Mouse (Mus musculus): Measurements from ENCODE around the gene Gm5148. TPM values are rescaled to one million over a fixed set of nuclear protein-coding genes. Genes with fewer than 3 reads are reported as not detected.

Gm5148 gene
- total and polyA plus RNA-seq, 3 experiments = 1.0 to 147 TPM; not detected in 1

DNA sequence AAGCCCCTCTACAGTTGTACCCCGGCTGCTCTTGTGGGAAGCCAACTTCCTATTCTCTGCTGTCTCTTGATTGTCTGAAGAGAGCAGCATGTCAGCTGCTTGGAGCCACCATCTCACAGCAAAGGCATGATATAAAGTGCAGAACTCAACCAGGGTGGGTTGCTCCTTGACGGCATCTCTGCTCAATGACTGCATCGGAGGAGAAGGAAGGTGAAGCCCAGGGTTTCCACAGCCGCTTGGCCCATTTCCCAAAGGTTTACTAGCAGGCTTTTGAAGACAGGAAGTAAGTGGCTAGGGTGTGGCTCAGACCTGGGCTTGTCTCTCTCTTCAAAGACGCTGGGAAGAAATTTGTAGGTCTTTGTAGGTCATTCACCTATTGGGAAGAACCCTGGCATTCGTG, 36.6 kb upstream of the Gm5148 start (continued):
- TF ChIP-seq USF1 (IDR thresholded peaks at IDR 0.05; ENCODE audit: low read depth, low read length) = no peak

- no peak for TF ChIP-seq NELFE (IDR thresholded peaks at IDR 0.05; ENCODE audit: low read depth, low read length)
- TF ChIP-seq NRF1 (IDR thresholded peaks at IDR 0.05; ENCODE audit: insufficient read depth, low read depth, low read length, poor library complexity, severe bottlenecking) = no peak
- TF ChIP-seq SIN3A (IDR thresholded peaks at IDR 0.05; ENCODE audit: low read length) = peak; percentile 87
- peak; percentile 71 to 80 for TF ChIP-seq EP300 (IDR thresholded peaks at IDR 0.05; ENCODE audit: low read depth in 1 of 2, low read length in 2 of 2)
- no peak for TF ChIP-seq ZNF384 (IDR thresholded peaks at IDR 0.05; ENCODE audit: low read depth, low read length)
- TF ChIP-seq JUND (IDR thresholded peaks at IDR 0.05; ENCODE audit: low read depth, low read length) = 0 out of 2 replicates have a peak, but pooled peaks have one; percentile 54
- TF ChIP-seq TBP (IDR thresholded peaks at IDR 0.05; ENCODE audit: low read depth, low read length) = 0 out of 2 replicates have a peak, but pooled peaks have one; percentile 57
- TF ChIP-seq MAX (IDR thresholded peaks at IDR 0.05; ENCODE audit: low read length) = peak; percentile 34; the same call in 1 of the 2 replicates
- peak; percentile 73 for TF ChIP-seq TAL1 (IDR thresholded peaks at IDR 0.05; ENCODE audit: low read length)
- peak; percentile 88 for TF ChIP-seq GATA1 (IDR thresholded peaks at IDR 0.05; ENCODE audit: low read depth, low read length)
- TF ChIP-seq TCF12 (IDR thresholded peaks at IDR 0.05; ENCODE audit: low read depth, low read length) = peak; percentile 66; the same call in 1 of the 2 replicates
- TF ChIP-seq CHD1 (IDR thresholded peaks at IDR 0.05; ENCODE audit: low read depth, low read length) = 0 out of 2 replicates have a peak, but pooled peaks have one; percentile 25
- peak; percentile 77 for TF ChIP-seq RCOR1 (IDR thresholded peaks at IDR 0.05; ENCODE audit: low read depth, low read length)
- TF ChIP-seq ETS1 (IDR thresholded peaks at IDR 0.05; ENCODE audit: low read depth, low read length) = peak; percentile 92
- TF ChIP-seq MXI1 (IDR thresholded peaks at IDR 0.05; ENCODE audit: low read depth, low read length) = 0 out of 2 replicates have a peak, but pooled peaks have one; percentile 34
- no peak for TF ChIP-seq POLR2A (IDR thresholded peaks at IDR 0.05; ENCODE audit: control insufficient read depth in 1 of 2, insufficient read depth in 1 of 2, low read depth in 1 of 2, low read length in 2 of 2, poor library complexity in 1 of 2)
- H3K27me3 ChIP-seq (ENCODE audit: control insufficient read depth in 1 of 2, insufficient read depth in 2 of 2, low read length in 2 of 2) = no peaks in the 10 kb centered on the region
- H3K9me3 ChIP-seq (replicated peaks; ENCODE audit: insufficient read depth, low read length) = no peaks in the 10 kb centered on the region
- peaks cover 30 to 64% of the 10 kb centered on the region in 2 experiments for H3K4me1 ChIP-seq (ENCODE audit: control insufficient read depth in 1 of 2, insufficient read depth in 2 of 2, low read length in 2 of 2)
- H3K4me3 ChIP-seq (ENCODE audit: control insufficient read depth in 1 of 2, insufficient read depth in 1 of 2, low read depth in 2 of 2, low read length in 2 of 2) = peak overlapping the region; percentile 18 to 26
- peaks cover 0 to 58% of the 10 kb centered on the region in 2 experiments; a peak in 2 of 4 replicates for H3K36me3 ChIP-seq (ENCODE audit: control insufficient read depth in 1 of 2, insufficient read depth in 2 of 2, low read length in 2 of 2)
- peak; percentile 87 for DNase-seq (ENCODE audit: low read depth, low spot score)
- peak overlapping the region; percentile 46 for H3K9ac ChIP-seq (ENCODE audit: control insufficient read depth, low read depth, low read length, poor library complexity, severe bottlenecking)
- H3K79me2 ChIP-seq (ENCODE audit: control insufficient read depth, insufficient read depth, low read length, poor library complexity) = no peaks in the 10 kb centered on the region
- peak overlapping the region; percentile 71 for H3K27ac ChIP-seq (ENCODE audit: control insufficient read depth, low read depth, low read length)
Measured at GRCm38 (mm10) chr3:37758611-37759322, 34.5 kb upstream of the Gm5148 start.

DNA sequence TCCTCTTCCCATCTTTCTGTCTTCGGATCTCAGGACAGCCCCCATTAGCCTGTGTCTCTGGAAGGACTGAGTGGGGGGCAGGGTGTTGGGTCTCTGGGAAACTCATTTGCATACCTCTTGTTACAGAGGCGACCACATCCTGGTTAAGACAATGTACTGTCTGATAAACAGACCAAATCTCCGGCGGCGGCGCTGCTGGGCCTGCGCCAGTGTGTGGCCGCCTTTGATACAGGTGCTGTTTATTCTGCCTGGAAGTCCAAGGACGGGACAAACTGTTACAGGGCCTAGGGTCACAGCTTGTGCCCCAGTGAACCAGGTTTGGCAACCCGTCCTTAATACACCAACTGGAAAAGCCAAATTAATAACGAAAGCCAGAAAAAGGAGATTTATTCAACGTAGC, 33.8 kb upstream of the Gm5148 start:
- peaks cover 30 to 63% of the 10 kb centered on the region in 2 experiments for H3K4me1 ChIP-seq (ENCODE audit: control insufficient read depth in 1 of 2, insufficient read depth in 2 of 2, low read length in 2 of 2)
- DNase-seq (ENCODE audit: low read depth, low spot score) = peak; percentile 81
- TF ChIP-seq SMC3 (IDR thresholded peaks at IDR 0.05; ENCODE audit: low read depth, low read length) (no peak), POLR2AphosphoS5 (IDR thresholded peaks at IDR 0.05; ENCODE audit: borderline replicate concordance, low read depth, low read length) (no peak), NRF1 (IDR thresholded peaks at IDR 0.05; ENCODE audit: insufficient read depth, low read depth, low read length, poor library complexity, severe bottlenecking) (peak; percentile 54; the same call in 1 of the 2 replicates), ETS1 (IDR thresholded peaks at IDR 0.05; ENCODE audit: low read depth, low read length) (peak; percentile 90), MYB (IDR thresholded peaks at IDR 0.05; ENCODE audit: low read depth, low read length) (no peak; the same call in 1 of the 2 replicates), TCF12 (IDR thresholded peaks at IDR 0.05; ENCODE audit: low read depth, low read length) (peak; percentile 91), RAD21 (IDR thresholded peaks at IDR 0.05; ENCODE audit: low read depth, low read length) (no peak), CTCF (IDR thresholded peaks at IDR 0.05 in 2 of 3, conservative IDR thresholded peaks at IDR 0.05 in 1 of 3; ENCODE audit: control insufficient read depth in 1 of 3, insufficient read depth in 1 of 3, low read depth in 2 of 3, low read length in 3 of 3, poor library complexity in 1 of 3, severe bottlenecking in 1 of 3) (no peak), GABPA (IDR thresholded peaks at IDR 0.05; ENCODE audit: low read depth, low read length) (no peak), RCOR1 (IDR thresholded peaks at IDR 0.05; ENCODE audit: low read depth, low read length) (peak; percentile 86), BHLHE40 (IDR thresholded peaks at IDR 0.05; ENCODE audit: borderline replicate concordance, low read depth, low read length) (peak; percentile 10; the same call in 1 of the 2 replicates), SIN3A (IDR thresholded peaks at IDR 0.05; ENCODE audit: low read length) (no peak), POLR2A (IDR thresholded peaks at IDR 0.05; ENCODE audit: control insufficient read depth in 1 of 2, insufficient read depth in 1 of 2, low read depth in 1 of 2, low read length in 2 of 2, poor library complexity in 1 of 2) (no peak), USF2 (IDR thresholded peaks at IDR 0.05; ENCODE audit: borderline replicate concordance in 1 of 2, insufficient read depth in 1 of 2, low read depth in 1 of 2, low read length in 2 of 2) (no peak), TAL1 (IDR thresholded peaks at IDR 0.05; ENCODE audit: low read length) (peak; percentile 87), EP300 (IDR thresholded peaks at IDR 0.05; ENCODE audit: low read depth in 1 of 2, low read length in 2 of 2) (peak; percentile 58 to 89), GATA1 (IDR thresholded peaks at IDR 0.05; ENCODE audit: low read depth, low read length) (peak; percentile 84)

More for the DNA sequence above, 33.8 kb upstream of the Gm5148 start:
- no peaks in the 10 kb centered on the region for H3K9me3 ChIP-seq (replicated peaks; ENCODE audit: insufficient read depth, low read length)
- H3K9ac ChIP-seq (ENCODE audit: control insufficient read depth, low read depth, low read length, poor library complexity, severe bottlenecking) = no peak overlapping the region; the same call in 1 of the 2 replicates
- no peaks in the 10 kb centered on the region for H3K27me3 ChIP-seq (ENCODE audit: control insufficient read depth in 1 of 2, insufficient read depth in 2 of 2, low read length in 2 of 2)
- no peaks in the 10 kb centered on the region for H3K79me2 ChIP-seq (ENCODE audit: control insufficient read depth, insufficient read depth, low read length, poor library complexity)
- H3K36me3 ChIP-seq (ENCODE audit: control insufficient read depth in 1 of 2, insufficient read depth in 2 of 2, low read length in 2 of 2) = peaks cover 0 to 56% of the 10 kb centered on the region in 2 experiments; a peak in 2 of 4 replicates
- peak overlapping the region; percentile 26 to 32 for H3K4me3 ChIP-seq (ENCODE audit: control insufficient read depth in 1 of 2, insufficient read depth in 1 of 2, low read depth in 2 of 2, low read length in 2 of 2)
- H3K27ac ChIP-seq (ENCODE audit: control insufficient read depth, low read depth, low read length) = peak overlapping the region; percentile 71

Data from MEL (cell line).